Mouse (Mus musculus): ENCODE measurements at regions not wholly inside any gene's neighbourhood (a gene's known extent, or its start where the extent isn't known, plus 50 kb on each side); places are given as distances from the start of the nearest gene placed in this dataset.
A peak's percentile ranks its signal among the peaks of the same experiment; 100 is the strongest.

DNA sequence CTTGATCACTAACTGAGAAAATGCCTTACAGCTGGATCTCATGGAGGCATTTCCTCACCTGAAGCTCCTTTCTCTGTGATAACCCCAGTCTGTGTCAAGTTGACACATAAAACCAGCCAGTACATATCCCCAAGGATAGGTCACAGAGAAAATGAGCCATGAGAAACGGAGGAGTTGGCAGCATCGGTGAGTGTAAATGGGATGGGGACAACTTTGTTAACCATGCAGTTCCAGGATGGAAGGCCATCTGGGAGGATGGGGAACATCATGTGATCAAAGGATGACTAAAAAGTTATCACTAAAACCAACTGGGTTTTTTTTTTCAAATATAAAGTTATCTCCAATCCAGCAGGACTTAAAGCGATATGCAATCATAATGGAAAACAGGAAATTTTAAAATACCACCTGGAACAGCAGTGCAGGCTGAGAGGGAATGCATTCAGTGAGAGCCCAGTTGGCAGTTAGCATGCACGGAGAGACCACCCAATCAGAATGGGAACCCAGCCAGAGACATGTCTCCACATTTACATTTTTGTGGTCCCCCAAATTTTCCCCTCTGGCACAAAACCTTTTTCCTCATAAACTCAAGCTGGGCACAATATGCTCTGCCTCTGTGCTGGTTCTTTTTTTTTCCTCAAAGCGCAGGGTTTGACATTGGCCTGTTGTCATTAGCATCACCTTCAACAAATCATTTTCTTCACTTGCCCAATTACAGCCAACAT is 475.7 kb downstream of the Rapgef2 start:
- 93% methylated on average over 5 of the region's 5 CpGs for WGBS

DNA sequence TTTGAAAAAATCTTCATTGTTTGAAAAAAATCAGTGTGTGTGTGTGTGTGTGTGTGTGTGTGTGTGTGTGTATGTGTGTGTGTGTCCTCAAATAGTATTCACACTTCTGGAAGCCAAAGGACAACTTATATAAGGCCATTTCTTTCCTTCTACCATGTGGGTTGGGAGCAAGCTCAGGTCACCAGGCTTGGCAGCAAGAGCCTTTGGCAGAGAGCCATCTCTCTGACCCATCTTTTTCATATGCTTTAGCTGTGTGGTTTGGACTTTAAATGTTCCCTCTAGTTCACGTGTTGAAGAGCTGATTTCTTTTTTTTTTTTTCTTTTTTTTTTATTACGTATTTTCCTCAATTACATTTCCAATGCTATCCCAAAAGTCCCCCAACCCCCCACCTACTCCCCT is 483.1 kb downstream of the Rapgef2 start:
- 96% methylated on average over 2 of the region's 2 CpGs for WGBS
- no peak for DNase-seq (ENCODE audit: low spot score)

More for the DNA sequence above, 475.7 kb downstream of the Rapgef2 start:
- DNase-seq (ENCODE audit: low spot score) = no peak
- Histone ChIP-seq H3K4me3 (no peak overlapping the region), H3K36me3 (no peaks in the 10 kb centered on the region), H3K27ac (replicated peaks) (no peak overlapping the region), H3K4me1 (no peaks in the 10 kb centered on the region), H3K27me3 (ENCODE audit: low read depth, poor library complexity, severe bottlenecking) (no peaks in the 10 kb centered on the region), H3K9me3 (replicated peaks) (no peaks in the 10 kb centered on the region)

DNA sequence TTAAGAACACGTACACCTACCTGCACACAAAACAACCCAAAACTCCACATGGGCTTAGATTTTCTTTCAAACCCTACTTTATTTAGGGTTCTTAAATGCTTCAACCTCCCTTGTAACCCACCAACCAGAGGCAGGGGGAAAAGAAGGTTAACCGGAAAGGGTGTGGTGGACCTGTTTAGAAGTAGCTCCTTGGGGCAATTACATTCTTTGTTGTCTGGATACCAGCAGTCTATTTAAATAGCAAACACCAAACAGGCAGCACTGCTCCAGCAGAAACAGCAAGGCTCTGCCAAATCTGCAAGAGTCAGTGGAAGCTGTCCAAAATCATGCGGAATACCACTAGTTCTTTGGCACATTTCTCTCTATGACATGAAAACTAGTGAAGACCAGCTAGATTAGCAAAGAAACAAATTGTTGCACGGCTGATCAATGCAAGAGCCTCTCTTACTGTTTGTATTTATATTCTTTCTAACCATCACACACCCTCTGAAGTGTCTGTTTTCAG is 490.3 kb downstream of the Rapgef2 start:
- DNase-seq (ENCODE audit: low spot score) = no peak
- H3K27me3 ChIP-seq (ENCODE audit: low read depth, poor library complexity, severe bottlenecking) = no peaks in the 10 kb centered on the region
- H3K27ac ChIP-seq (replicated peaks) = no peak overlapping the region
- H3K4me1 ChIP-seq = no peaks in the 10 kb centered on the region
- no peaks in the 10 kb centered on the region for H3K9me3 ChIP-seq (replicated peaks)
- 88% methylated on average over 4 of the region's 4 CpGs for WGBS
- H3K4me3 ChIP-seq = no peak overlapping the region
- H3K36me3 ChIP-seq = no peaks in the 10 kb centered on the region

More for the DNA sequence above, 483.1 kb downstream of the Rapgef2 start:
- no peaks in the 10 kb centered on the region for H3K36me3 ChIP-seq
- no peak overlapping the region for H3K4me3 ChIP-seq
- no peak overlapping the region for H3K27ac ChIP-seq (replicated peaks)
- no peaks in the 10 kb centered on the region for H3K4me1 ChIP-seq
- no peaks in the 10 kb centered on the region for H3K27me3 ChIP-seq (ENCODE audit: low read depth, poor library complexity, severe bottlenecking)
- H3K9me3 ChIP-seq (replicated peaks) = no peaks in the 10 kb centered on the region

DNA sequence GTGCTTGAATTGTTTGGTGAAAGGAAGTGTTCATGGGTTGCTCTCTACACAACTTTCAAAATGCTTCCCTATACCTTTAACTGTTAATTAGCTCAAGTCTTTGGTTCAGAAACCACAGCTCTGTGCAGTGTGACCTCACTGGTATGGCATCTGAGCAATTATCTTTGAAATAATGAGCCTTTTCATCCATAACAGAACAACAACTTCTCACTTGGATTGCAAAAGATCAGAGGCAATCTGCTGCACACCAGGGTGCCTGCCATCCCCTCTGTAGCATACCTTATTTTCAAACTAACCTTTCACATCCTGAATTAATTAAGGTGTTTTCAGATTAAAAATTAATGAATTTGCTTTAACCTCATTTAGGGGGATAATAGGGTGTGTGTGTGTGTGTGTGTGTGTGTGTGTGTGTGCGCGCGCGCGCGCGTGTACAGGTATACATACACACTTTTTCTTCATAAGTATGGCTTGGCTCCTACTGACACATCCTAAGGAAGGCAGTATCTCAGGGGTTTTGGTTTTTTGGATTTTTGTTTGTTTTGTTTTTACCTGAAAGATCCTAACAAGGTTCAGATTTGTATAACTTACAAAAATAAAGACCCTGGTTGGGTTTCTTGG is 493.8 kb downstream of the Rapgef2 start:
- 97% methylated on average over 7 of the region's 7 CpGs for WGBS
- H3K36me3 ChIP-seq = no peaks in the 10 kb centered on the region
- H3K27ac ChIP-seq (replicated peaks) = no peak overlapping the region
- DNase-seq (ENCODE audit: low spot score) = no peak
- no peak overlapping the region for H3K4me3 ChIP-seq
- H3K27me3 ChIP-seq (ENCODE audit: low read depth, poor library complexity, severe bottlenecking) = no peaks in the 10 kb centered on the region
- H3K9me3 ChIP-seq (replicated peaks) = no peaks in the 10 kb centered on the region
- H3K4me1 ChIP-seq = no peaks in the 10 kb centered on the region

DNA sequence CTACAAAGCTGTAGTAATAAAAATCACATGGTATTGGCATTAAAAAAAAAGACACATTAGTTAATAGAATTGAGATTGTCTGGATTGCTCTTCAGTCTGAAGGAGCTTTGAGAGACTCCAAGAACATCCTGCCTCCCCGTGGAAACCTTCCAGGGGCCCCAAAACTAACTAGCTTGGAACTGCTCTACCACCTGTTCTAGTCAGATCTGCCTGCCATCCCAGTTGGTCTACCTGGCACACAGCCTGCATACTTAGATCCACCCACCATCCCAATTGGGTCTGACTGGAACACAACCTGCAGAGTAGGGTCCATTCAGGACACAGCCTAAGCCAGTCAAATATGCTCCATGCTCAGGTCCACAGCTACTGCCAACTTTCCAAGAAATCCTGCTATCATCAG is 503.6 kb downstream of the Rapgef2 start:
- Histone ChIP-seq H3K9me3 (replicated peaks) (no peaks in the 10 kb centered on the region), H3K4me3 (no peak overlapping the region), H3K4me1 (no peaks in the 10 kb centered on the region), H3K36me3 (no peaks in the 10 kb centered on the region), H3K27ac (replicated peaks) (no peak overlapping the region), H3K27me3 (ENCODE audit: low read depth, poor library complexity, severe bottlenecking) (no peaks in the 10 kb centered on the region)
- 77% methylated on average over 1 of the region's 1 CpGs for WGBS
- DNase-seq (ENCODE audit: low spot score) = no peak

DNA sequence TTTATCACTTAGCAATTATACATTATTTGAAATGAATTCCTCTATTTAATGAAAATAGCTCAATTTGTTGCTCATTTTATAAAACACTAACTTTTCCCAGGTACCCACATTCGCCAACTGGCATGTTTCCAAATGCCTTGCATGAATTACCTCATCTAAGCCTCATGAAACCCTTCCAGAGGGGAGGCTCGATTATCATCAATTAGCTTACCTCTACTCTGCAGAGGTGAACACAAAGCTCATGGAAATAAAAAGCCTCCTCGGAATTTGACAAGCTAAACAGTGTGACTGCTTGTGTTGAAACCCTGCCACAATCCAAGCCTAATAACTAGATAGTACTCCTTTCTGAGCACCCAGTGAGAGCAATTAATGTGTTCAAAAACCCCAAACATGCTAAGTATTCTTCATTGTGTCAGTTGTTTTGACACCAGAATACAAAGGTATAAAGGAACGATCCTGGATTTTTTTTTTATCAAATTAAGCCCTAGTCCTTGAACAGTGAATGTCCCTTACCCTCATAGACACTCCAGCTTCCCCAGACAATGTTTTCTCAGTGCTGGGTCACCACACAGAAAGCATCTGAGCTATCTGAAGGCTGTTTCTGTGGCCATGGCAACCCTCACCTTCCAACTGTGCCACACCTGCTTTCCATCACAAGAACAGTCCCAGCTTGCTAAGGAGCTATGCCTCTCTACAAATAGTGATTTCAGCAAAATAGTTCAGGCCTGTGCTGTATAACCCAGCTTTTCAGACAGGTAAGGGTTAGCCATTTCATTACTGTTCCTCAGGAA is 530.4 kb downstream of the Rapgef2 start:
- Histone ChIP-seq H3K4me3 (no peak overlapping the region), H3K27me3 (ENCODE audit: low read depth, poor library complexity, severe bottlenecking) (no peaks in the 10 kb centered on the region), H3K36me3 (no peaks in the 10 kb centered on the region), H3K27ac (replicated peaks) (no peak overlapping the region), H3K4me1 (no peaks in the 10 kb centered on the region; the same call in 1 of the 2 replicates), H3K9me3 (replicated peaks) (no peaks in the 10 kb centered on the region)
- WGBS = 71% methylated on average over 4 of the region's 4 CpGs
- DNase-seq (ENCODE audit: low spot score) = no peak

DNA sequence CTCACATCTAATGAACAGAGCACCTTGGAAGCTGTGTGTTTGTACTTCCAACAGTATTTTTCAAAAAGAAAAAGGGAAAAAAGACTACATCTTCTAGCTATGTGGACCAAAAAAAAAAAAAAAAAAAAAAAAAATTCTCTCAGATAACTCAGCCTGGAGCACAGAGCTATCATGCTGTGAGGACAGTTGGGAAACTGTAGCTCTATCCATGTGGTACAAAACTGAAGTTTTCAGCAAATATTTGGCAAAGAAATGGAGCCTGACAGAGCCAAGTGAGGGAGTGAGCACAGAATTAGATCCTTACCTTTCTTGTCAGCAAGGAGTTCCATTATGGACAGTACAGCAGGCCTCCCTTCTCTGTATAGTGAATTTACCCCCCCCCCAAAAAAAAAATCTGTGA is 550.2 kb downstream of the Rapgef2 start:
- Histone ChIP-seq H3K4me1 (no peaks in the 10 kb centered on the region), H3K4me3 (no peak overlapping the region), H3K27me3 (ENCODE audit: low read depth, poor library complexity, severe bottlenecking) (no peaks in the 10 kb centered on the region), H3K27ac (replicated peaks) (no peak overlapping the region), H3K36me3 (no peaks in the 10 kb centered on the region), H3K9me3 (replicated peaks) (no peaks in the 10 kb centered on the region)
- no peak for DNase-seq (ENCODE audit: low spot score)

DNA sequence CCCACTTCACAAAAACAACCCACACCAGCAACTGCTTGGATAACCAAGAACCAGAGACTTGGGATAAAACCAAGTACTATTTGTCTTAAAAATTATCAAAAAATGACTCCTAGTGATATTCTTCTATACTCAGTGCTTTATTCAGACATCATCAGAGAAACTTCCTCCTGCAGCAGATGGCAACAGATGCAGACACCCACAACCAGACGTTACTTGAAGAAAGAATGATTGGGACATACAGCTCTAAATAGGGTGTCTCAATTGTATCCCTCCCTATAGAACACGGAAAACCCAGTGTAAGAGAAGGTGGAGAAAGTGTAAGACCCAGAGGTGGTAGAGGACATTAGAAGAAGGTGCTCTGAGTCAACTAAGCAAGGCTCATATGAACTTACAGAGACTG is 569.6 kb downstream of the Rapgef2 start:
- Histone ChIP-seq H3K27me3 (ENCODE audit: low read depth, poor library complexity, severe bottlenecking) (no peaks in the 10 kb centered on the region), H3K9me3 (replicated peaks) (no peaks in the 10 kb centered on the region), H3K4me3 (no peak overlapping the region), H3K36me3 (no peaks in the 10 kb centered on the region), H3K27ac (replicated peaks) (no peak overlapping the region), H3K4me1 (no peaks in the 10 kb centered on the region)
- 75% methylated on average over 2 of the region's 2 CpGs for WGBS
- DNase-seq (ENCODE audit: low spot score) = no peak

DNA sequence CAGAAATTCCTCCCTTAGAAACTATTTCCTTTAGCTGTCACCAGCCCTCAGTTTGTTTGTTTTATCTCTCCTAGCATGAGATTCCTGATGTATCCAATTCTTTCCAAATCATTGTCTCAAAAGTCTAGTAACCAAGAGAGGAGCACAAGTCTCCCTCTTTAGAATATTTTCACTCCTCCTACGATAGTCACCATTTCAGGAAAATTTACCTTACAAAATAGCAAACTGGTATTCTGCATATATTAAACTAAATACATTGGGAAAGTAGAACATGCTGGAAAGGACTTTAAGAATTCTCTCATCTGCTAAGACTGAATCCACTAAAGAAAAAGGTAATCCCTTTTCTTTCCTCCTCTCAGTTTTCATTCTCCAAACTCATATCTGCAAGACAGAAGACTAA is 578.6 kb downstream of the Rapgef2 start:
- no peak overlapping the region for H3K27ac ChIP-seq (replicated peaks)
- no peaks in the 10 kb centered on the region for H3K4me1 ChIP-seq
- no peaks in the 10 kb centered on the region for H3K9me3 ChIP-seq (replicated peaks)
- no peak overlapping the region for H3K4me3 ChIP-seq
- 73% methylated on average over 1 of the region's 1 CpGs for WGBS
- no peaks in the 10 kb centered on the region for H3K36me3 ChIP-seq
- DNase-seq (ENCODE audit: low spot score) = no peak
- H3K27me3 ChIP-seq (ENCODE audit: low read depth, poor library complexity, severe bottlenecking) = no peaks in the 10 kb centered on the region

DNA sequence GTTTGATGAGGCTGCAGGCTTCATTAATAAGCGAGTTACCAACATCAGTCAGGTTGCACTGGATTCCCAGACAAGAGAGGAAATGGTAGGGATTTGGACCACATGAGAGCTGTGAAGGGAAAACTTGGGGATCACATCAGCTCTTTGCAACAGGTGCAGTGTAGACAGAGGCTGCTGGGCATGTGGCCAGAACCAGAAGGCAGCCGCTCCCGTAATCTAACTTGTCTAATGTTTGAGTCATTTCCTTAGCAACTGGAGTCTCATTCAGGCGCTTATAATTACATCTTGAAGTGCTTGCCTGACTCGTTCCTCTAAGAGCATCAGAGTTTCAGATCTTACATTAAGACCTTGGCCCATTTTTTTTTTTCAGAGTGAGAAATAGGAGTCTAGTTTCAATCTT is 587.4 kb downstream of the Rapgef2 start:
- Histone ChIP-seq H3K4me1 (no peaks in the 10 kb centered on the region), H3K27ac (replicated peaks) (no peak overlapping the region), H3K36me3 (no peaks in the 10 kb centered on the region), H3K27me3 (ENCODE audit: low read depth, poor library complexity, severe bottlenecking) (no peaks in the 10 kb centered on the region), H3K4me3 (no peak overlapping the region), H3K9me3 (replicated peaks) (no peaks in the 10 kb centered on the region)
- WGBS = 77% methylated on average over 5 of the region's 5 CpGs
- DNase-seq (ENCODE audit: low spot score) = no peak

DNA sequence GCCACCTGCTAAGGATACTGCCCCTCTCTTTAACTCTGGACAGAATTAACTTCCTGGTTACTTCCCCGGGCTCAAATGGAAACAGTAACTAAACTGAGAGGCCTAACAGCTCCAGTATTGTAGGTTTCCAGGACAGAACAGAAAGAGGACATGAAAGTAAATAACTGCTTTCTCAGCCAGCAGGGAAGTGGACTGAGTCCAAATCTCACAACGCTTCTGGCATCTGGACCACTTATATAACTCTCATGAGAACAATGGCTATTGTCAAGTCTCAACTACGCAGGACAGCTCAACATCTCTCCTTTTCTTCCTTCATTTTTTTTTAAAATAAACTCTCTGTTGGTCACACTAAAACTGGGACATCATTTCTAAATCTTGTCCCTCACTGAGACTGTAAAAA is 594.8 kb downstream of the Rapgef2 start:
- Histone ChIP-seq H3K4me1 (peaks cover 12% of the 10 kb centered on the region), H3K27ac (replicated peaks) (peak overlapping the region; percentile 23; the same call in 1 of the 2 replicates), H3K9me3 (replicated peaks) (no peaks in the 10 kb centered on the region), H3K36me3 (no peaks in the 10 kb centered on the region), H3K27me3 (ENCODE audit: low read depth, poor library complexity, severe bottlenecking) (no peaks in the 10 kb centered on the region), H3K4me3 (no peak overlapping the region)
- no peak for DNase-seq (ENCODE audit: low spot score)
- 60% methylated on average over 3 of the region's 3 CpGs for WGBS

DNA sequence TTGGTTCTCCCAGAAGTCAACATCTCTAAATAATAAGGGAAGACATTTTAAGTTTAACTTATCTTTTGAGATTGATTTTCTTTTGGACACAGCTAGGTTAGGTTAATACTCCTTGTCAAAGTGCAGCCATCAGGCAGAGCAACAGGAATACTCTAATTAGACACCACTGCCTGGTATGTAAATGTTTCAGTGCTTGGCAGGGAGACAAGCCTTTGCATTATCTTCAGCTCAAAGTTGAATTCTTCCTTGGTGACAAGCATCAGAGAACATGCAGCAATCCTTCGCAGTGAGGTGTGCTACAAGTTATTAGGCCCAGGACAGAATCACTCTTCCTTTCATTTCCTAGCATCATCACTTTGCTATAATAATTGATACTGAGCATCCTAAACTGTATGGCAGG is 608.7 kb downstream of the Rapgef2 start:
- Histone ChIP-seq H3K27me3 (ENCODE audit: low read depth, poor library complexity, severe bottlenecking) (no peaks in the 10 kb centered on the region), H3K27ac (replicated peaks) (no peak overlapping the region), H3K4me3 (no peak overlapping the region), H3K9me3 (replicated peaks) (no peaks in the 10 kb centered on the region), H3K36me3 (no peaks in the 10 kb centered on the region), H3K4me1 (no peaks in the 10 kb centered on the region)
- WGBS = 95% methylated on average over 1 of the region's 1 CpGs
- DNase-seq (ENCODE audit: low spot score) = no peak

DNA sequence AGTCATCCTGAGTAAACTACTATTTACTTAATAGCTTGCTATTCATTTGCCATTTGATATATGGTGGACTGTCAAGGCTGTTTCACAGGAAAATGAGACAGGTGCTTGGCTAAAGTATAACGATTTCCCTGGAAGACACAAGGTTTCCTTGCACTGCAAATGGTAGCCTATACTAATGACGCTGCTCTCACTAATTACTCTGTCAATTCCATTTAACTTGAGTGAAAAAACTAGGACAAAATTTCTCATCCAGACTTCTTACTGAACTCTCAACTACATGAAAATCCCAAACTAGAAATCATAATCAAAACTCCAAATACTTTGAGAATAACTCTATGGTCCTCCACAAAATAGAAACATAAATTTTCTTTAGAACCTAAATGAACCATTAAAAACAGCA is 609.5 kb downstream of the Rapgef2 start:
- H3K4me3 ChIP-seq = no peak overlapping the region
- WGBS = 93% methylated on average over 2 of the region's 2 CpGs
- H3K27me3 ChIP-seq (ENCODE audit: low read depth, poor library complexity, severe bottlenecking) = no peaks in the 10 kb centered on the region
- H3K4me1 ChIP-seq = no peaks in the 10 kb centered on the region
- no peaks in the 10 kb centered on the region for H3K9me3 ChIP-seq (replicated peaks)
- no peak for DNase-seq (ENCODE audit: low spot score)
- H3K36me3 ChIP-seq = no peaks in the 10 kb centered on the region
- H3K27ac ChIP-seq (replicated peaks) = no peak overlapping the region

Measured in midbrain, embryonic 10.5 days (tissue).